Mouse (Mus musculus) MEL (cell line): Measurements from ENCODE around the gene Soga1. TPM values are rescaled to one million over a fixed set of nuclear protein-coding genes. Genes with fewer than 3 reads are reported as not detected.

Source experiments
- DNase-seq: peaks from one replicate; pipeline ENCODE4 v3.0.0; 2011; ENCODE audit warnings: low read depth, low spot score
- H3K27ac ChIP-seq: 2 replicates; pipeline ENCODE4 v1.5.1; 2012; ENCODE audit warnings: low read depth, mild to moderate bottlenecking, control low read depth, low read length, moderate library complexity; ENCODE audit not compliant: control insufficient read depth
- H3K27me3 ChIP-seq, 2 experiments: fragments of 150-350 bp in 1 of 2; sonication (generic) in 1 of 2; 2 replicates each; pipeline ENCODE4 v1.6.1; 2012; ENCODE audit warnings: low read length in 2 of 2, mild to moderate bottlenecking in 2 of 2, improper control_type of control experiment in 1 of 2, moderate library complexity in 1 of 2; ENCODE audit not compliant: insufficient read depth in 2 of 2, control insufficient read depth in 1 of 2
- H3K36me3 ChIP-seq, 2 experiments: 2 replicates each; pipeline ENCODE4 v1.6.1; 2012 to 2014; ENCODE audit warnings: low read length in 2 of 2, improper control_type of control experiment in 1 of 2, inconsistent platforms in 1 of 2, mild to moderate bottlenecking in 1 of 2; ENCODE audit not compliant: insufficient read depth in 2 of 2, control insufficient read depth in 1 of 2
- H3K4me1 ChIP-seq, 2 experiments: fragments of 150-350 bp in 1 of 2; sonication (generic) in 1 of 2; 2 replicates each; pipeline ENCODE4 v1.6.1; 2012; ENCODE audit warnings: low read length in 2 of 2, improper control_type of control experiment in 1 of 2, mild to moderate bottlenecking in 1 of 2; ENCODE audit not compliant: insufficient read depth in 2 of 2, control insufficient read depth in 1 of 2
- H3K4me3 ChIP-seq, 2 experiments: fragments of 150-350 bp in 1 of 2; sonication (generic) in 1 of 2; 2 replicates each; pipeline ENCODE4 v1.5.1; 2012; ENCODE audit warnings: low read depth in 2 of 2, low read length in 2 of 2, mild to moderate bottlenecking in 2 of 2, moderate library complexity in 2 of 2, control low read depth in 1 of 2, improper control_type of control experiment in 1 of 2; ENCODE audit not compliant: control insufficient read depth in 1 of 2, insufficient read depth in 1 of 2
- H3K79me2 ChIP-seq: 2 replicates; pipeline ENCODE4 v1.6.1; 2012; ENCODE audit warnings: mild to moderate bottlenecking, low read length, moderate library complexity; ENCODE audit not compliant: control insufficient read depth, poor library complexity, insufficient read depth
- H3K9ac ChIP-seq: 2 replicates; pipeline ENCODE4 v1.6.1; 2012; ENCODE audit warnings: low read depth, mild to moderate bottlenecking, control low read depth, low read length, moderate library complexity; ENCODE audit not compliant: control insufficient read depth, poor library complexity, severe bottlenecking
- H3K9me3 ChIP-seq: fragments of 150-350 bp; sonication (generic); replicated peaks from 2 replicates; pipeline ENCODE4 v1.6.1; 2012; ENCODE audit warnings: mild to moderate bottlenecking, low read length, improper control_type of control experiment, moderate library complexity; ENCODE audit not compliant: insufficient read depth
- CHD1 ChIP-seq: IDR thresholded peaks from 2 replicates; pipeline ENCODE4 v1.6.1; 2012; ENCODE audit warnings: low read depth, mild to moderate bottlenecking, inconsistent platforms, low read length, improper control_type of control experiment
- CHD2 ChIP-seq: IDR thresholded peaks from 2 replicates; pipeline ENCODE4 v1.6.1; 2011; ENCODE audit warnings: low read length, improper control_type of control experiment
- ELF1 ChIP-seq: IDR thresholded peaks from 2 replicates; pipeline ENCODE4 v1.6.1; 2014; ENCODE audit warnings: low read depth, mild to moderate bottlenecking, inconsistent platforms, low read length, improper control_type of control experiment, moderate library complexity
- GATA1 ChIP-seq: IDR thresholded peaks from 2 replicates; pipeline ENCODE4 v1.6.1; 2011; ENCODE audit warnings: low read depth, low read length, improper control_type of control experiment
- JUND ChIP-seq: IDR thresholded peaks from 2 replicates; pipeline ENCODE4 v1.6.1; 2011; ENCODE audit warnings: low read depth, mild to moderate bottlenecking, improper control_type of control experiment, low read length
- MAFK ChIP-seq: IDR thresholded peaks from 2 replicates; pipeline ENCODE4 v1.6.1; 2011; ENCODE audit warnings: low read depth, mild to moderate bottlenecking, low read length, improper control_type of control experiment, borderline replicate concordance
- MAX ChIP-seq: IDR thresholded peaks from 2 replicates; pipeline ENCODE4 v1.6.1; 2011; ENCODE audit warnings: low read length, improper control_type of control experiment
- MEF2A ChIP-seq: IDR thresholded peaks from 2 replicates; pipeline ENCODE4 v1.6.1; 2014; ENCODE audit warnings: low read depth, mild to moderate bottlenecking, inconsistent platforms, low read length, improper control_type of control experiment; ENCODE audit not compliant: poor library complexity, insufficient replicate concordance, severe bottlenecking; ENCODE audit errors: extremely low read depth
- MXI1 ChIP-seq: IDR thresholded peaks from 2 replicates; pipeline ENCODE4 v1.6.1; 2011; ENCODE audit warnings: mild to moderate bottlenecking, low read depth, low read length, improper control_type of control experiment
- NRF1 ChIP-seq: IDR thresholded peaks from 2 replicates; pipeline ENCODE4 v1.6.1; 2014; ENCODE audit warnings: low read depth, mild to moderate bottlenecking, inconsistent platforms, low read length, improper control_type of control experiment, moderate library complexity; ENCODE audit not compliant: poor library complexity, insufficient read depth, severe bottlenecking
- POLR2A ChIP-seq, 2 experiments: IDR thresholded peaks; 2 replicates each; pipeline ENCODE4 v1.6.1; 2011 to 2012; ENCODE audit warnings: low read length in 2 of 2, mild to moderate bottlenecking in 2 of 2, control low read depth in 1 of 2, improper control_type of control experiment in 1 of 2, low read depth in 1 of 2, moderate library complexity in 1 of 2; ENCODE audit not compliant: control insufficient read depth in 1 of 2, insufficient read depth in 1 of 2, poor library complexity in 1 of 2
- POLR2AphosphoS2 ChIP-seq: IDR thresholded peaks from 2 replicates; pipeline ENCODE4 v1.6.1; 2011; ENCODE audit warnings: low read length, improper control_type of control experiment
- POLR2AphosphoS5 ChIP-seq: IDR thresholded peaks from 2 replicates; pipeline ENCODE4 v1.6.1; 2012; ENCODE audit warnings: low read depth, borderline replicate concordance, mild to moderate bottlenecking, inconsistent platforms, low read length, moderate library complexity, mixed read lengths
- RAD21 ChIP-seq: IDR thresholded peaks from 2 replicates; pipeline ENCODE4 v1.6.1; 2011; ENCODE audit warnings: mild to moderate bottlenecking, low read depth, low read length, improper control_type of control experiment
- RCOR1 ChIP-seq: IDR thresholded peaks from 2 replicates; pipeline ENCODE4 v1.6.1; 2012; ENCODE audit warnings: low read depth, mild to moderate bottlenecking, inconsistent platforms, low read length, improper control_type of control experiment
- SIN3A ChIP-seq: IDR thresholded peaks from 2 replicates; pipeline ENCODE4 v1.6.1; 2012; ENCODE audit warnings: low read length, improper control_type of control experiment, inconsistent platforms
- TCF12 ChIP-seq: IDR thresholded peaks from 2 replicates; pipeline ENCODE4 v1.6.1; 2014; ENCODE audit warnings: low read depth, mild to moderate bottlenecking, inconsistent platforms, low read length, improper control_type of control experiment, moderate library complexity
- UBTF ChIP-seq: IDR thresholded peaks from 2 replicates; pipeline ENCODE4 v1.6.1; 2012; ENCODE audit warnings: low read depth, mild to moderate bottlenecking, inconsistent platforms, low read length, improper control_type of control experiment, moderate library complexity, borderline replicate concordance; ENCODE audit not compliant: insufficient read depth
- USF2 ChIP-seq, 2 experiments: IDR thresholded peaks; 2 replicates each; pipeline ENCODE4 v1.6.1; 2011 to 2012; ENCODE audit warnings: improper control_type of control experiment in 2 of 2, low read length in 2 of 2, borderline replicate concordance in 1 of 2, inconsistent platforms in 1 of 2, low read depth in 1 of 2, mild to moderate bottlenecking in 1 of 2; ENCODE audit not compliant: insufficient read depth in 1 of 2
- ZKSCAN1 ChIP-seq: IDR thresholded peaks from 2 replicates; pipeline ENCODE4 v1.6.1; 2012; ENCODE audit warnings: low read depth, mild to moderate bottlenecking, inconsistent platforms, low read length, improper control_type of control experiment, moderate library complexity
- ZMIZ1 ChIP-seq: IDR thresholded peaks from 2 replicates; pipeline ENCODE4 v1.6.1; 2012; ENCODE audit warnings: low read depth, mild to moderate bottlenecking, inconsistent platforms, low read length, improper control_type of control experiment, moderate library complexity
- polyA plus RNA-seq, 2 experiments: library from polyadenylated mRNA; stranded (reverse) in 1 of 2; unstranded in 1 of 2; fragments of >175 nt in 1 of 2; fragments of >200 nt in 1 of 2; gene quantifications; 2 replicates each; pipeline versions ENCODE4 v1.2.1 to v1.2.4; 2012; ENCODE audit warnings: low replicate concordance in 2 of 2, low read depth in 1 of 2; ENCODE audit not compliant: insufficient read length in 2 of 2, insufficient read depth in 1 of 2, missing spikeins in 1 of 2
- total RNA-seq: library from RNA; depleted of rRNA; stranded (reverse); fragments of 300-350 nt; gene quantifications from 2 replicates; pipeline ENCODE4 v1.2.3, GENCODE M21; 2012

Soga1 gene
- total and polyA plus RNA-seq, 3 experiments, result 0.50 to 2.0 TPM; not detected in 1

DNA sequence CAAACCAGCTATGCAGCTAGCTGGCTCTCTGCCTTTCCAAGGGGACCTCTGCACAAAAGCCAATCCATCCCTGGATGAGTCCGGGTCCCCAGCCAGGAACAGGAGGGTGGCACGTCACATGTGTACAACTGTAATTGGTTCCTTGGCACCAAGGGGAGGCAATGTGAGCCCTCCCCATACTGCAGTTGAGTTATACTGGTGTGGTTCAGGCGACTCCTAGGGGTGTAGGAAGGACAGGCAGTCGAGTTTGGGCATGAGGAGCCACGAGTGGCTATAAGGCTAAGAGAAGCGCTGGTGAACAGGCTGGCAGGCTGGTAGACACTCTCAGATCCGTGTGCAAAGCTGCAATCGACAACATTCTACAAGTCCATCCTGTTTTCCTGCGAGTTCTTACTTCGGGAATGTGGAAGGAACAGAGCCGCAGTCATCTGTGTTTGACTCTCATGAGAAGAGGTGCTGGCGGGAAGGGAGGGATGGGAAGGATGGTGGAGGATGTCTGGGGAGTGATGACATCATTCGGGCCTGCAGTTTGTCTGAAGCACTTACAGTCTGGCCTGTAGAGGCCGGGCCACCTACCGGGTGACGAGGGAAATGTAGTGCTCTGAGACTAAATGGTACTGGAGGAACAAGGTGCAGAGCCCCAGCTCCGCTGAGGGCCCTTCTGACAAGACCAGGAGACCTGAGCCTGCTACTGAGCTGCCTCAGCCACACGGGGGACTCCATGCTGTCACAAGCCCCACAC is 62.4 kb downstream of the Soga1 start:
- H3K27me3 ChIP-seq, result no peaks in the 10 kb centered on the region
- H3K79me2 ChIP-seq, result no peaks in the 10 kb centered on the region
- no peak overlapping the region for H3K4me3 ChIP-seq
- no peak overlapping the region for H3K9ac ChIP-seq
- H3K9me3 ChIP-seq, result no peaks in the 10 kb centered on the region
- no peak for DNase-seq
- TF ChIP-seq POLR2A (IDR thresholded peaks at IDR 0.05; ENCODE audit: control insufficient read depth in 1 of 2, insufficient read depth in 1 of 2, low read depth in 1 of 2, low read length in 2 of 2, poor library complexity in 1 of 2), result no peak
- TF ChIP-seq RCOR1, result no peak
- no peak for TF ChIP-seq MEF2A
- TF ChIP-seq NRF1, result no peak
- no peak for TF ChIP-seq ZMIZ1
- TF ChIP-seq RAD21, result no peak
- TF ChIP-seq POLR2AphosphoS2, result no peak
- no peak for TF ChIP-seq TCF12
- TF ChIP-seq ZKSCAN1, result no peak
- TF ChIP-seq MXI1, result no peak
- no peak for TF ChIP-seq POLR2AphosphoS5
- H3K36me3 ChIP-seq, result no peaks in the 10 kb centered on the region
- H3K4me1 ChIP-seq, result no peaks in the 10 kb centered on the region
- no peak overlapping the region for H3K27ac ChIP-seq

DNA sequence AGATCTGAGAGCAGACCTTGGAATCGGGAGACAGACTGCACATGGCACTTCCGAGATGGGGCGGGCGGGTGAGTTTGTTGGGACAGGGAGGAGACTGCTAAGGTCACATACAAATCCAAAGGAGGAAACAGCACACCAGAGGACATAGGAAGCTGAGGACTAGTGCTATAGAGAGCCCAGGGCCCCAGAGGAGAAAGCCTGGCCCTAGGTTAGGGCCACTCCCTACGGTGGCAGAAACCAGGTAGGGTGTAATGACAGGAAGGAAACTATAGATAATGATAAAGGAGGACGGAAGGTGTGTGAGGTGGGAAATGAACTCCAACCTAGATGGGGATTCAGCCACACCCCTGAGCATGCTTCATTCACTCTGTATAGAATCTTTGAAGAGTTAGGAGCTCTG is 66.7 kb downstream of the Soga1 start:
- no peak for DNase-seq
- Histone ChIP-seq H3K9ac (no peak overlapping the region), H3K4me1 (peaks cover 3 to 11% of the 10 kb centered on the region in 2 experiments; a peak in 3 of 4 replicates), H3K9me3 (no peaks in the 10 kb centered on the region), H3K27ac (no peak overlapping the region), H3K36me3 (peaks cover 0 to 2% of the 10 kb centered on the region in 2 experiments; a peak in 1 of 4 replicates), H3K4me3 (no peak overlapping the region), H3K27me3 (no peaks in the 10 kb centered on the region), H3K79me2 (no peaks in the 10 kb centered on the region; the same call in 1 of the 2 replicates)
- TF ChIP-seq RAD21 (no peak), UBTF (no peak), GATA1 (no peak), ZKSCAN1 (no peak), CHD1 (no peak), MXI1 (no peak), MAX (no peak), POLR2A (IDR thresholded peaks at IDR 0.05; ENCODE audit: control insufficient read depth in 1 of 2, insufficient read depth in 1 of 2, low read depth in 1 of 2, low read length in 2 of 2, poor library complexity in 1 of 2) (no peak), USF2 (IDR thresholded peaks at IDR 0.05; ENCODE audit: borderline replicate concordance in 1 of 2, insufficient read depth in 1 of 2, low read depth in 1 of 2, low read length in 2 of 2) (no peak), JUND (no peak), MAFK (no peak), CHD2 (no peak), SIN3A (no peak), ELF1 (no peak)
